Mouse (Mus musculus) frontal cortex, postnatal 14 days (tissue): Measurements from ENCODE around the gene Fgd3.

Experiments
- DNase-seq, 2 experiments: peaks; one replicate each; pipeline ENCODE4 v3.0.0; 2022; ENCODE audit warnings: low spot score in 2 of 2

Fgd3 gene

GRCm38 (mm10) chr13:49341012-49341830, 21.1 kb upstream of the Fgd3 start, which contains the start of gene Bicd2:
Gene Bicd2, plus strand, starts transcription at chr13:49341585.
- DNase-seq: peak; percentile 96 to 98

GRCm38 (mm10) chr13:49338893-49339546, 18.9 kb upstream of the Fgd3 start:
- DNase-seq: no peak

GRCm38 (mm10) chr13:49335077-49335982, 15.2 kb upstream of the Fgd3 start:
- no peak for DNase-seq

GRCm38 (mm10) chr13:49333250-49333649, 13.1 kb upstream of the Fgd3 start:
- no peak for DNase-seq

GRCm38 (mm10) chr13:49328101-49328500, 8.0 kb upstream of the Fgd3 start:
- no peak for DNase-seq

- DNase-seq: peak in 1 of 2 experiments; percentile 51
These were observed 6.4 kb upstream of the Fgd3 start for GRCm38 (mm10) chr13:49326246-49327206.

- no peak for DNase-seq
These were observed 4.8 kb upstream of the Fgd3 start for GRCm38 (mm10) chr13:49324871-49325270.

GRCm38 (mm10) chr13:49322739-49323138, 2.6 kb upstream of the Fgd3 start:
- DNase-seq: peak; percentile 47 to 54

- DNase-seq: no peak
These were observed 2.1 kb upstream of the Fgd3 start for GRCm38 (mm10) chr13:49322169-49322568.

GRCm38 (mm10) chr13:49321452-49321851, 1.3 kb upstream of the Fgd3 start:
- no peak for DNase-seq

- no peak for DNase-seq
These were observed 403 bp upstream of the Fgd3 start for GRCm38 (mm10) chr13:49320514-49320913.

GRCm38 (mm10) chr13:49317914-49318313, 2.2 kb downstream of the Fgd3 start:
- DNase-seq: no peak

GRCm38 (mm10) chr13:49317508-49317907, 2.6 kb downstream of the Fgd3 start:
- DNase-seq: no peak

GRCm38 (mm10) chr13:49316386-49317162, 3.5 kb downstream of the Fgd3 start:
- no peak for DNase-seq

- DNase-seq: no peak
These were observed 8.5 kb downstream of the Fgd3 start for GRCm38 (mm10) chr13:49311642-49312041.

GRCm38 (mm10) chr13:49309501-49309900, 10.6 kb downstream of the Fgd3 start:
- DNase-seq: no peak

- DNase-seq: no peak
These were observed 11.2 kb downstream of the Fgd3 start for GRCm38 (mm10) chr13:49308861-49309403.

GRCm38 (mm10) chr13:49308206-49308605, 11.9 kb downstream of the Fgd3 start:
- DNase-seq: no peak

GRCm38 (mm10) chr13:49307311-49307969, 12.7 kb downstream of the Fgd3 start:
- no peak for DNase-seq
